Mouse (Mus musculus): ENCODE measurements around the gene Itgad.
"Not testable (repeated sequence)": the region's sequence is repeated elsewhere in the genome, so short reads cannot be mapped to it uniquely, and the experiment has no call there.

The Itgad gene

GRCm38 (mm10) chr7:128154076-128154475, at the start of gene Itgad:
Gene Itgad, plus strand, starts transcription at chr7:128154376.
- no peak for DNase-seq

- peak; percentile 72 for DNase-seq
Measured at GRCm38 (mm10) chr7:128105246-128105645, 48.9 kb upstream of the Itgad start.

GRCm38 (mm10) chr7:128107462-128107861, 46.7 kb upstream of the Itgad start:
- DNase-seq, result no peak

- DNase-seq, result no peak
Measured at GRCm38 (mm10) chr7:128110314-128110713, 43.9 kb upstream of the Itgad start.

- DNase-seq, result no peak
Measured at GRCm38 (mm10) chr7:128112131-128112530, 42.0 kb upstream of the Itgad start.

GRCm38 (mm10) chr7:128114371-128115105, 39.6 kb upstream of the Itgad start:
- DNase-seq, result no peak

GRCm38 (mm10) chr7:128115211-128115958, 38.8 kb upstream of the Itgad start:
- no peak for DNase-seq

GRCm38 (mm10) chr7:128116396-128116795, 37.8 kb upstream of the Itgad start:
- DNase-seq, result no peak

- DNase-seq, result no peak
Measured at GRCm38 (mm10) chr7:128119726-128120490, 34.3 kb upstream of the Itgad start.

- DNase-seq, result no peak
Measured at GRCm38 (mm10) chr7:128128741-128129720, 25.1 kb upstream of the Itgad start, which contains the start of gene Itgax. Gene Itgax, plus strand, starts transcription at chr7:128129547.

- DNase-seq, result no peak
Measured at GRCm38 (mm10) chr7:128132148-128132547, 22.0 kb upstream of the Itgad start.

- no peak for DNase-seq
Measured at GRCm38 (mm10) chr7:128133596-128133995, 20.6 kb upstream of the Itgad start.

GRCm38 (mm10) chr7:128136927-128137326, 17.2 kb upstream of the Itgad start:
- no peak for DNase-seq

- no peak for DNase-seq
Measured at GRCm38 (mm10) chr7:128139611-128140010, 14.6 kb upstream of the Itgad start.

- DNase-seq, result no peak
Measured at GRCm38 (mm10) chr7:128150970-128151369, 3.2 kb upstream of the Itgad start.

- no peak for DNase-seq
Measured at GRCm38 (mm10) chr7:128154924-128155323, 748 bp downstream of the Itgad start.

- DNase-seq, result not testable (repeated sequence)
Measured at GRCm38 (mm10) chr7:128158688-128159354, 4.6 kb downstream of the Itgad start.

GRCm38 (mm10) chr7:128164001-128164400, 9.8 kb downstream of the Itgad start:
- no peak for DNase-seq

- DNase-seq, result no peak
Measured at GRCm38 (mm10) chr7:128166391-128166790, 12.2 kb downstream of the Itgad start.

GRCm38 (mm10) chr7:128169996-128170395, 15.8 kb downstream of the Itgad start:
- DNase-seq, result no peak

- peak; percentile 41 for DNase-seq
Measured at GRCm38 (mm10) chr7:128178385-128178784, 24.2 kb downstream of the Itgad start.

GRCm38 (mm10) chr7:128180126-128180525, 25.9 kb downstream of the Itgad start:
- DNase-seq, result peak; percentile 52

Measured in layer of hippocampus, adult 9-11 months (tissue).